Mouse (Mus musculus): ENCODE results near the gene Adam10.

DNA sequence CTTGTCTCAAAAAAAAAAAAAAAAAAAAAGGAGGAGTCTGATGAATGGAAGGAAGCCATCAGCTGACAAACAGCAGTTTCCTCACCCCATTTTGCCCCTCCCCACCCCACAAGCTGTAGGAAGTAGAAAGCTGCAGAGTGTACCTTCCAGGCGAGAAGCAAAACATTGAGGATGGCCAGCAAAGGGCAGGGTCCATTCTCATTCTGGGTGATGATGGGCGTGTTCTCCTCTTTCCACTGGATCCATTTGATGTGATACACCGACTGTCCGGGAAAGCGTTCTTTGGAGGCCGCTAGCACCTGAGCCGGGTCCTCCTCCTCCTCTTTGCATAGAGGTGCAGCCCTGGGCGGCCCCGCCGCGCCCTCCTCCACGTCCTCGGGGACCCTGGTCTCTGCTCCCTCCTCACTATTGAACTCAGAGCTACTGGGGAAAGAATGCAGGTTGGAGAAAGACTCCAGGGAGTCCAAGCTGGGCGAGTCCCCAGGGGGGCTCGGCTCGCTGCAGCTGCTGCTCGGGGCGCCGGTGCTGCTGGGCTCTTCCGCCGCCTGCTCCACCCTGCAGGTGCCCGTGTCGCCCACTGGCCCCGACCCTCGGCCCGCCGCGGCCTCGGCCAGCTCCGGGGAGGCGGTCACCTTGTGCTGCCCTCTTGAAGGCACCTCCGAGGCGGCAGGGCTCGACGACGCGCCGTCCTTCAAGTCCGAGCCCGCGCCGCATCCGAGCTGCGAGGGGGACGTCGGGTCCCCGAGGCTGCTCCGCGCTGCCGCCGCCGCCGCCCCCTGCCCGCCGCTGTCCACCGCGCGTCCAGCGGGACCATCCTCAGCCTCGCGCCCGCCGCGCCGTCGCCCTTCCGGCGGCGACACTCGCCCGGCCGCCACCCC, 22.4 kb upstream of the Adam10 start, which contains the start of gene Gm10642:
- no peak for TF ChIP-seq POLR2A (IDR thresholded peaks at IDR 0.05; ENCODE audit: borderline replicate concordance, insufficient read depth, low read length)
- no peak for TF ChIP-seq CTCF (IDR thresholded peaks at IDR 0.05; ENCODE audit: borderline replicate concordance, insufficient read depth, low read depth, low read length)

Measured in cerebellum, adult 2 months (tissue).